Mouse (Mus musculus) limb, embryonic 14.5 days (tissue): ENCODE data around the gene Zmat5. TPM values are rescaled to one million over a fixed set of nuclear protein-coding genes. Genes with fewer than 3 reads are reported as not detected.

Source experiments
- ATAC-seq: fragments of 200-750 bp; cut with Nextera tagmentation; 2 replicates; pipeline ENCODE4 v1.8.0; 2017; ENCODE audit warnings: low read depth, moderate number of reproducible peaks, moderate TSS enrichment; ENCODE audit not compliant: low FRiP score
- DNase-seq: peaks from one replicate; pipeline ENCODE4 v3.0.0-alpha.2; 2015; ENCODE audit warnings: low spot score
- H3K27ac ChIP-seq: fragments of 300-500 bp; sonication (generic); replicated peaks from 2 replicates; pipeline ENCODE4 v1.5.1; 2014; ENCODE audit warnings: low read depth, mild to moderate bottlenecking, low read length, moderate library complexity, mixed read lengths
- H3K27me3 ChIP-seq: fragments of 300-500 bp; sonication (generic); 2 replicates; pipeline ENCODE4 v1.6.1; 2014; ENCODE audit warnings: low read length, mixed read lengths; ENCODE audit not compliant: control insufficient read depth, insufficient read depth
- H3K36me3 ChIP-seq: fragments of 300-500 bp; sonication (generic); 2 replicates; pipeline ENCODE4 v1.6.1; 2014; ENCODE audit warnings: mild to moderate bottlenecking, low read length, moderate library complexity, mixed read lengths; ENCODE audit not compliant: control insufficient read depth, insufficient read depth
- H3K4me1 ChIP-seq: fragments of 300-500 bp; sonication (generic); 2 replicates; pipeline ENCODE4 v1.6.1; 2014; ENCODE audit warnings: antibody characterized with exemption, low read length, mixed read lengths; ENCODE audit not compliant: control insufficient read depth, insufficient read depth
- H3K4me2 ChIP-seq: fragments of 300-500 bp; sonication (generic); replicated peaks from 2 replicates; pipeline ENCODE4 v1.6.1; 2014; ENCODE audit warnings: low read depth, mild to moderate bottlenecking, low read length, moderate library complexity; ENCODE audit not compliant: severe bottlenecking
- H3K4me3 ChIP-seq: fragments of 300-500 bp; sonication (generic); replicated peaks from 2 replicates; pipeline ENCODE4 v1.5.1; 2014; ENCODE audit warnings: low read length
- H3K9ac ChIP-seq: fragments of 300-500 bp; sonication (generic); 2 replicates; pipeline ENCODE4 v1.6.1; 2014; ENCODE audit warnings: mild to moderate bottlenecking, low read depth, low read length, moderate library complexity; ENCODE audit not compliant: severe bottlenecking
- H3K9me3 ChIP-seq: fragments of 300-500 bp; sonication (generic); 2 replicates; pipeline ENCODE4 v1.6.1; 2016; ENCODE audit warnings: low read length; ENCODE audit not compliant: control insufficient read depth
- POLR2A ChIP-seq: fragments of 200-500 bp; IDR thresholded peaks from 2 replicates; pipeline ENCODE4 v1.8.0; 2012; ENCODE audit warnings: inconsistent platforms, mild to moderate bottlenecking, moderate library complexity, borderline replicate concordance; ENCODE audit not compliant: insufficient read depth, insufficient read length; ENCODE audit errors: extremely low read depth
- WGBS: fragments of 180-500 bp; shearing (Covaris S2); extraction: QIAGEN DNeasy Blood & Tissue Kit; methylation state at CpG from one replicate; pipeline ENCODE4 v1.1.7; 2014; 5-methylcytosine and 5-hydroxymethylcytosine counted together
- polyA plus RNA-seq, 2 experiments: library from polyadenylated mRNA; depleted of rRNA in 1 of 2; stranded (reverse) in 1 of 2; unstranded in 1 of 2; fragments of >200 nt; fragmentation: Nextera tagmentation in 1 of 2; extraction: Ambion mirVana in 1 of 2; gene quantifications; 2 replicates each; pipeline versions ENCODE4 v1.2.1 to v1.2.3; 2012 to 2014

The Zmat5 gene
- polyA plus RNA-seq, 2 experiments = 42.1 to 56.4 TPM

- H3K9me3 ChIP-seq = peaks cover 3% of the 10 kb centered on the region; the same call in 1 of the 2 replicates
- no peaks in the 10 kb centered on the region for H3K4me1 ChIP-seq
- no peak overlapping the region for H3K4me3 ChIP-seq
- no peak for TF ChIP-seq POLR2A
- WGBS = 18% methylated on average over 10 of the region's 10 CpGs
- DNase-seq (no peak), ATAC-seq (no peak)
- no peak overlapping the region for H3K9ac ChIP-seq
- peaks cover 27% of the 10 kb centered on the region for H3K27me3 ChIP-seq
- H3K4me2 ChIP-seq = no peak overlapping the region
- no peaks in the 10 kb centered on the region for H3K36me3 ChIP-seq
- H3K27ac ChIP-seq = no peak overlapping the region
Measured at GRCm38 (mm10) chr11:4752836-4753235, 48.4 kb downstream of the Zmat5 start.

- ATAC-seq = no peak
- no peak for TF ChIP-seq POLR2A
Measured at GRCm38 (mm10) chr11:4754036-4754435, 49.6 kb downstream of the Zmat5 start.

GRCm38 (mm10) chr11:4754867-4755266 lies 50.4 kb downstream of the Zmat5 start:
- ATAC-seq = no peak
- Histone ChIP-seq H3K9ac (no peak overlapping the region), H3K27ac (no peak overlapping the region), H3K27me3 (peaks cover 7% of the 10 kb centered on the region), H3K36me3 (no peaks in the 10 kb centered on the region), H3K9me3 (peaks cover 3% of the 10 kb centered on the region; the same call in 1 of the 2 replicates), H3K4me1 (no peaks in the 10 kb centered on the region), H3K4me3 (no peak overlapping the region), H3K4me2 (no peak overlapping the region)
- 72% methylated on average over 11 of the region's 11 CpGs for WGBS
- no peak for DNase-seq
- no peak for TF ChIP-seq POLR2A

More at GRCm38 (mm10) chr11:4754036-4754435, 49.6 kb downstream of the Zmat5 start:
- H3K27me3 ChIP-seq = peaks cover 15% of the 10 kb centered on the region
- no peak overlapping the region for H3K9ac ChIP-seq
- 91% methylated on average over 3 of the region's 3 CpGs for WGBS
- no peak overlapping the region for H3K4me2 ChIP-seq
- no peaks in the 10 kb centered on the region for H3K4me1 ChIP-seq
- no peak overlapping the region for H3K27ac ChIP-seq
- DNase-seq = no peak
- H3K4me3 ChIP-seq = no peak overlapping the region
- peaks cover 3% of the 10 kb centered on the region; the same call in 1 of the 2 replicates for H3K9me3 ChIP-seq
- no peaks in the 10 kb centered on the region for H3K36me3 ChIP-seq

GRCm38 (mm10) chr11:4756460-4756859 lies 52.0 kb downstream of the Zmat5 start:
- Histone ChIP-seq H3K4me1 (no peaks in the 10 kb centered on the region), H3K9ac (no peak overlapping the region), H3K36me3 (no peaks in the 10 kb centered on the region), H3K27me3 (no peaks in the 10 kb centered on the region; the same call in 1 of the 2 replicates), H3K27ac (no peak overlapping the region), H3K9me3 (peaks cover 3% of the 10 kb centered on the region; the same call in 1 of the 2 replicates), H3K4me2 (no peak overlapping the region), H3K4me3 (no peak overlapping the region)
- DNase-seq = no peak
- ATAC-seq = no peak
- 72% methylated on average over 9 of the region's 9 CpGs for WGBS
- no peak for TF ChIP-seq POLR2A

GRCm38 (mm10) chr11:4756984-4757788 lies 52.7 kb downstream of the Zmat5 start:
- Histone ChIP-seq H3K9me3 (peaks cover 3% of the 10 kb centered on the region; the same call in 1 of the 2 replicates), H3K4me3 (no peak overlapping the region), H3K36me3 (no peaks in the 10 kb centered on the region), H3K27me3 (no peaks in the 10 kb centered on the region; the same call in 1 of the 2 replicates), H3K27ac (no peak overlapping the region), H3K9ac (no peak overlapping the region), H3K4me2 (no peak overlapping the region), H3K4me1 (no peaks in the 10 kb centered on the region)
- DNase-seq = no peak
- ATAC-seq = no peak
- no peak for TF ChIP-seq POLR2A
- 44% methylated on average over 11 of the region's 11 CpGs for WGBS
